Mouse (Mus musculus) liver, adult 2 months (tissue): ENCODE data around the gene Kif3a. TPM values are rescaled to one million over a fixed set of nuclear protein-coding genes. Genes with fewer than 3 reads are reported as not detected.
"Not testable (repeated sequence)": the region's sequence is repeated elsewhere in the genome, so short reads cannot be mapped to it uniquely, and the experiment has no call there.

ENCODE experiments used
- DNase-seq: peaks from one replicate; pipeline ENCODE4 v3.0.0-alpha.2; 2011; ENCODE audit warnings: low read depth, low spot score; ENCODE audit errors: extremely low read depth
- H3K27ac ChIP-seq: fragments of 200-500 bp; replicated peaks from 2 replicates; pipeline ENCODE4 v1.5.1; 2012; ENCODE audit warnings: low read depth, mild to moderate bottlenecking, control low read depth, inconsistent platforms, low read length; ENCODE audit not compliant: insufficient read depth
- H3K27me3 ChIP-seq: fragments of 200-500 bp; 2 replicates; pipeline ENCODE4 v1.6.1; 2012; ENCODE audit warnings: mild to moderate bottlenecking, moderate library complexity, low read length, inconsistent platforms; ENCODE audit not compliant: control insufficient read depth, insufficient read depth
- H3K36me3 ChIP-seq: fragments of 200-500 bp; 2 replicates; pipeline ENCODE4 v1.6.1; 2012; ENCODE audit warnings: low read length, inconsistent platforms; ENCODE audit not compliant: control insufficient read depth, insufficient read depth
- H3K4me1 ChIP-seq: fragments of 200-500 bp; 2 replicates; pipeline ENCODE4 v1.6.1; 2011; ENCODE audit warnings: low read length; ENCODE audit not compliant: control insufficient read depth, insufficient read depth
- H3K4me3 ChIP-seq: fragments of 200-500 bp; 2 replicates; pipeline ENCODE4 v1.5.1; 2011; ENCODE audit warnings: low read depth, mild to moderate bottlenecking, control low read depth, low read length, moderate library complexity; ENCODE audit not compliant: insufficient read depth
- H3K79me2 ChIP-seq: fragments of 200-500 bp; 2 replicates; pipeline ENCODE4 v1.6.1; 2012; ENCODE audit warnings: inconsistent platforms, mild to moderate bottlenecking, low read length, moderate library complexity; ENCODE audit not compliant: control insufficient read depth, insufficient read depth
- H3K9ac ChIP-seq: fragments of 200-500 bp; 2 replicates; pipeline ENCODE4 v1.6.1; 2012; ENCODE audit warnings: low read depth, mild to moderate bottlenecking, control low read depth, inconsistent platforms, low read length
- CTCF ChIP-seq: fragments of 200-500 bp; IDR thresholded peaks from 2 replicates; pipeline ENCODE4 v1.5.1; 2011; ENCODE audit warnings: low read depth, low read length, control low read depth
- POLR2A ChIP-seq: fragments of 200-500 bp; IDR thresholded peaks from 2 replicates; pipeline ENCODE4 v1.6.1; 2011; ENCODE audit warnings: low read length, control low read depth; ENCODE audit not compliant: insufficient read depth; ENCODE audit errors: extremely low read depth
- WGBS: fragments of 180-500 bp; shearing (Covaris S2); methylation state at CpG from one replicate; pipeline ENCODE4 v1.1.7; 2018; 5-methylcytosine and 5-hydroxymethylcytosine counted together
- polyA plus RNA-seq: library from polyadenylated mRNA; depleted of rRNA; stranded (reverse); fragments of >200 nt; gene quantifications from 2 replicates; pipeline ENCODE4 v1.2.3, GENCODE M21; 2012
- total RNA-seq: library from RNA; depleted of rRNA; stranded (reverse); fragments of >200 nt; gene quantifications from 2 replicates; pipeline ENCODE4 v1.2.3, GENCODE M21; 2014

Kif3a gene
- total and polyA plus RNA-seq, 2 experiments = 1.2 to 2.7 TPM

DNA sequence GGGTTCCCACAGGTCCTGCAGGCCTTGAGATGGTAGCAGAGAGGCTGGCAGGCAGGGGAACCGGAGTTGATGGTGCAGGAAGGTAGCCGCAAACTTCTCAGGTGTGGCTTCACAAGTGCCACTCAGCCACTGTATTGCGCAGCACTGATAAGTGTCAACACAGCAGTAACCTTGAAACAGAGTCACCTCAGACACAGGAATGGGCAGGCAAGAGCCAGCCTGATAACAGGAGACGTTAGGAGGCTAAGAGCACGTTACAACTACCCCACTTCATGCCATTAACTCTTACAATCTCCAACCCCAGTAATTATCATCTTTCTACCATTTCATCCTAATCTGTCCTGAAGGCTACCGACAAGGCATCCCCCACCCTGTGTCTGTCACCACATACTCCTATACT, 19.6 kb upstream of the Kif3a start:
- DNase-seq = no peak

GRCm38 (mm10) chr11:53548036-53548605, 19.1 kb upstream of the Kif3a start:
- Histone ChIP-seq H3K4me3 (no peak overlapping the region), H3K4me1 (no peaks in the 10 kb centered on the region), H3K27me3 (no peaks in the 10 kb centered on the region), H3K27ac (no peak overlapping the region), H3K79me2 (no peaks in the 10 kb centered on the region), H3K9ac (no peak overlapping the region), H3K36me3 (no peaks in the 10 kb centered on the region)
- TF ChIP-seq CTCF (no peak), POLR2A (no peak)
- 87% methylated on average over 19 of the region's 19 CpGs for WGBS
- no peak for DNase-seq

More for the DNA sequence above, 19.6 kb upstream of the Kif3a start:
- TF ChIP-seq POLR2A (no peak), CTCF (no peak)
- Histone ChIP-seq H3K27ac (no peak overlapping the region), H3K9ac (no peak overlapping the region), H3K36me3 (no peaks in the 10 kb centered on the region), H3K27me3 (no peaks in the 10 kb centered on the region), H3K79me2 (no peaks in the 10 kb centered on the region), H3K4me3 (no peak overlapping the region), H3K4me1 (no peaks in the 10 kb centered on the region)
- WGBS = 69% methylated on average over 6 of the region's 6 CpGs

DNA sequence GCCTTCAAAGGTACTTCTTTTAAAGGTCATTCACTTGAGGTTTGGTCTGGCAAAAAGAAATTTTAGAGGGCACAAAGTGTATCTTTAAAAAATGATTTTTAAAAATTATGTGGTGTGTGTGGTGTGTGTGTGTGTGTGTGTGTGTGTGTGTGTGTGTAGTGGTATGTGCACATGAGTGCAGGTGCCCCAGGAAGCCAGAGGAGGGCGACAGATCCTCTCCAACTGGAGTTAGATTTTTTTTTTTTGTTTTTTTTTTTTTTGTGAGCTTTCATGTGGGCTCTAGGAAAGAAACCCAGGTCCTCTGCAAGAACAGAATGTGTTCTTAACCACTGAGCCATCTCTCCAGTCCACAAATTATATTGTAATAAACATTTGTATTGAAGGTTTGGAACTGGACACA, 16.5 kb upstream of the Kif3a start:
- Histone ChIP-seq H3K27me3 (no peaks in the 10 kb centered on the region), H3K4me1 (no peaks in the 10 kb centered on the region), H3K27ac (no peak overlapping the region), H3K9ac (no peak overlapping the region), H3K79me2 (no peaks in the 10 kb centered on the region), H3K36me3 (no peaks in the 10 kb centered on the region), H3K4me3 (no peak overlapping the region)
- no peak for DNase-seq
- TF ChIP-seq POLR2A (no peak), CTCF (no peak)
- 100% methylated on average over 1 of the region's 1 CpGs for WGBS

DNA sequence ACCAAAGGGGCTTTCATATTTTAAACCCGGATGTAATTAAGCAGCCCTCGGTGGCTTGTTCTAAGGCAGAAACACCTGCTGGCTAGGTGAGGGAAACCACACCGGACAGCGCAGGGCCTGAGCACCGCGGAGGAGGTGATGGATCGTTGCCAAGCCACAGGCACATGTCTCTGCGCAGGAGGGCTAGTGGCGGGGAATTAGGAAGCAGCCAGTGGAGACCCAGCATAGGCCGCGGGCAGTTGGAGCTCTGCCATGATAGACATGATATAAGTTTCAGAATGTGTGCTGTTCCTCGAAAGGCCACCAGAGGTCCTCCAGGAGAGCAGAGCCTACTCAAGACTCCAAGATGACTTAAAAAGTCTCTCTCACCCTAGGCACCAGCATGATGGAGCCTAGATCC, 15.4 kb upstream of the Kif3a start:
- Histone ChIP-seq H3K9ac (no peak overlapping the region), H3K4me1 (no peaks in the 10 kb centered on the region), H3K36me3 (no peaks in the 10 kb centered on the region), H3K27me3 (no peaks in the 10 kb centered on the region), H3K27ac (no peak overlapping the region), H3K79me2 (no peaks in the 10 kb centered on the region), H3K4me3 (no peak overlapping the region)
- TF ChIP-seq CTCF (no peak), POLR2A (no peak)
- no peak for DNase-seq
- 72% methylated on average over 12 of the region's 12 CpGs for WGBS

DNA sequence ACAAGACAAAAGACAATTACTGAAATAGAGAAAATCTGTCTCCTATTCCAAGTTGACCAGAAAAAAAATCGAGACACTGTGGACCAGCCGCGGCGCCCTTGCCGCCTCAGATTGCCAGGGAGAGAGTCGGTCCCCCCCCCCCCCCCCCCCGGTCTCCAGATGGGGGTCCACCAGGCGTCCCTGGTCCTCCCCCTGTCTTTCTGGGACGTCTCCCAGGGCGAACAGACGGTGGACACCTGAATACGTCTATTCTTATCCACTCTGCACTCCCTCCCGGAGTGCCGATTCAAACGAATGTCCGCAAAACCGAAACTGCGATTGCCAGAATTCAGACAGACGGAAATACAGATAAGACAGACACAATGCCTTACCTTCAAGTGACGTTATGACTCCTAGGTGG, 10.7 kb upstream of the Kif3a start:
- H3K9ac ChIP-seq, H3K4me1 ChIP-seq, H3K27ac ChIP-seq, H3K27me3 ChIP-seq, H3K36me3 ChIP-seq, H3K79me2 ChIP-seq, H3K4me3 ChIP-seq, DNase-seq: not testable (repeated sequence)
- 92% methylated on average over 14 of the region's 20 CpGs for WGBS

GRCm38 (mm10) chr11:53557992-53558391, 9.2 kb upstream of the Kif3a start:
- not testable (repeated sequence) for H3K79me2 ChIP-seq, H3K27me3 ChIP-seq, H3K4me3 ChIP-seq, H3K27ac ChIP-seq, DNase-seq, H3K9ac ChIP-seq, H3K36me3 ChIP-seq, H3K4me1 ChIP-seq
- 96% methylated on average over 2 of the region's 3 CpGs for WGBS

GRCm38 (mm10) chr11:53559980-53560379, 7.2 kb upstream of the Kif3a start:
- H3K4me1 ChIP-seq, DNase-seq, H3K4me3 ChIP-seq, H3K9ac ChIP-seq, H3K79me2 ChIP-seq, H3K36me3 ChIP-seq, H3K27ac ChIP-seq, H3K27me3 ChIP-seq: not testable (repeated sequence)
- WGBS = 69% methylated on average over 2 of the region's 3 CpGs
